In the genomic region with DNA sequence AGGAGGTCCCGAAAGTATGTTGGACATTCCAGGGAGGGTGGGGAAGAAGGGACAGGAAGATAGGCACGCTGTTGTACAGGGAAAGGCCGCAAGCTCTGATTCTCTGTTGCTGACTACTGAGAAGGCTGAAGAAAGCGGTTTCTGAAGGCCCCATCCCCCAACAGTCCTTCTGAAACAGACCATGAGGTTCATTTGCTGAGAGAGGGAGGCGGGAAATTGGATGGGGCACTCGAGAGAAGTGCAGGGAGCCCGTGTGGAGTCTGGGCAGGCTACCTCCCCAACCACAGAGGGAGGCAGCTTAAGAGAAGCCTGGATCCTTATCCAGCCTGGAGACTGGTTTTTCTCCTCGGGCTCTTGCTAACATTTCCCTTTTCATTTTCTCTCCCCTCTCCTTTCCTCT, we compare ENCODE assay signal across 16 mouse cellular contexts.
DNase-seq lines count a peak whose midpoint lies in the region; ATAC-seq and TF ChIP-seq lines count a peak whose summit lies in the region.
"Had no signal": no experiment of that assay in that cellular context is flagged by ENCODE, and none has a peak within 500 bp of the region (broad histone marks: within the 10 kb centered on the region; RNA-seq: fewer than 3 reads in every experiment).

No protein-coding gene starts in this region.

- 57% methylated on average over 8 of the region's 8 CpGs for WGBS in limb, embryonic 10.5 days
- WGBS in intestine, postnatal 0 days = 61% methylated on average over 8 of the region's 8 CpGs

- H3K27me3 ChIP-seq in limb, embryonic 10.5 days (ENCODE audit: low read depth, poor library complexity, severe bottlenecking) = no peaks in the 10 kb centered on the region
- H3K27me3 ChIP-seq in intestine, postnatal 0 days (replicated peaks; ENCODE audit: control insufficient read depth, insufficient read depth, low read length) = no peaks in the 10 kb centered on the region
- H3K27me3 ChIP-seq: kidney, embryonic 15.5 days; neural tube, embryonic 12.5 days had no signal

- peak overlapping the region; percentile 6; the same call in 1 of the 2 replicates for H3K27ac ChIP-seq in limb, embryonic 10.5 days
- H3K27ac ChIP-seq in intestine, postnatal 0 days (ENCODE audit: low read depth, low read length) = no peak overlapping the region
- H3K27ac ChIP-seq: hindbrain, embryonic 10.5 days; kidney, embryonic 15.5 days; neural tube, embryonic 12.5 days had no signal

- H3K36me3 ChIP-seq in limb, embryonic 10.5 days = no peaks in the 10 kb centered on the region
- no peaks in the 10 kb centered on the region for H3K36me3 ChIP-seq in intestine, postnatal 0 days (ENCODE audit: control insufficient read depth, insufficient read depth)
- H3K36me3 ChIP-seq: G1E; hindbrain, embryonic 10.5 days; kidney, embryonic 15.5 days; neural tube, embryonic 12.5 days had no signal

- H3K9me3 ChIP-seq in limb, embryonic 10.5 days (replicated peaks) = no peaks in the 10 kb centered on the region
- no peaks in the 10 kb centered on the region for H3K9me3 ChIP-seq in intestine, postnatal 0 days (ENCODE audit: control insufficient read depth)
- H3K9me3 ChIP-seq: hindbrain, embryonic 10.5 days; kidney, embryonic 15.5 days; neural tube, embryonic 12.5 days had no signal

- H3K4me2 ChIP-seq in intestine, postnatal 0 days (replicated peaks; ENCODE audit: low read depth) = no peak overlapping the region
- H3K4me2 ChIP-seq: heart, embryonic 11.5 days; kidney, embryonic 15.5 days; liver, embryonic 11.5 days; neural tube, embryonic 12.5 days had no signal

- no peak for DNase-seq in frontal cortex, adult 2 months (ENCODE audit: extremely low spot score in 1 of 2, low spot score in 1 of 2)
- peak; percentile 61 for DNase-seq in brain, adult 2 months (ENCODE audit: low read depth, low spot score)
- no peak for DNase-seq in limb, embryonic 10.5 days (ENCODE audit: low spot score)
- DNase-seq in lung, postnatal 10 days = peak; percentile 43
- no peak for DNase-seq in kidney, postnatal 10 days
- DNase-seq: adrenal gland, postnatal 10 days; thymus, adult 2 months had no signal

- no peak overlapping the region for H3K4me3 ChIP-seq in limb, embryonic 10.5 days
- H3K4me3 ChIP-seq in intestine, postnatal 0 days (ENCODE audit: low read depth, low read length) = no peak overlapping the region
- H3K4me3 ChIP-seq: erythroblast, embryonic 14.5 days; hindbrain, embryonic 10.5 days; kidney, embryonic 15.5 days; neural tube, embryonic 12.5 days had no signal

- H3K9ac ChIP-seq in intestine, postnatal 0 days (ENCODE audit: low read depth, low read length) = no peak overlapping the region
- H3K9ac ChIP-seq: kidney, embryonic 15.5 days; neural tube, embryonic 12.5 days had no signal

- no peak for TF ChIP-seq CTCF in intestine, postnatal 0 days (IDR thresholded peaks at IDR 0.05; ENCODE audit: low read depth)

- ATAC-seq in frontal cortex, adult (ENCODE audit: low TSS enrichment) = peak; percentile 58
- no peak for ATAC-seq in intestine, postnatal 0 days

- H3K4me1 ChIP-seq in limb, embryonic 10.5 days = peaks cover 23% of the 10 kb centered on the region
- H3K4me1 ChIP-seq in intestine, postnatal 0 days (replicated peaks; ENCODE audit: control insufficient read depth, insufficient read depth, low read length) = no peaks in the 10 kb centered on the region
- H3K4me1 ChIP-seq: neural tube, embryonic 12.5 days had no signal

Comparison
In these comparisons a context has a peak if more than half of its experiments do, and no peak if none do; other contexts are left out.
1. DNase-seq: peak in brain, adult 2 months (single experiment) and lung, postnatal 10 days (single experiment); none in frontal cortex, adult 2 months (0 of 2), limb, embryonic 10.5 days (single experiment) and kidney, postnatal 10 days (single experiment).